Mouse (Mus musculus) layer of hippocampus, adult 8-10 months (tissue): ENCODE results near the gene Cfap61. TPM values are rescaled to one million over a fixed set of nuclear protein-coding genes. Genes with fewer than 3 reads are reported as not detected.

ENCODE experiments used
- DNase-seq, 2 experiments: peaks; one replicate each; pipeline ENCODE4 v3.0.0; 2022; ENCODE audit warnings: low spot score in 2 of 2
- total RNA-seq, 4 experiments: library from RNA; stranded (reverse); gene quantifications; 2 replicates each; pipeline ENCODE4 v1.2.4; 2022

Cfap61 gene
- total RNA-seq, 4 experiments from 2014 or later = 2.3 to 4.4 (median 3.5) TPM

DNA sequence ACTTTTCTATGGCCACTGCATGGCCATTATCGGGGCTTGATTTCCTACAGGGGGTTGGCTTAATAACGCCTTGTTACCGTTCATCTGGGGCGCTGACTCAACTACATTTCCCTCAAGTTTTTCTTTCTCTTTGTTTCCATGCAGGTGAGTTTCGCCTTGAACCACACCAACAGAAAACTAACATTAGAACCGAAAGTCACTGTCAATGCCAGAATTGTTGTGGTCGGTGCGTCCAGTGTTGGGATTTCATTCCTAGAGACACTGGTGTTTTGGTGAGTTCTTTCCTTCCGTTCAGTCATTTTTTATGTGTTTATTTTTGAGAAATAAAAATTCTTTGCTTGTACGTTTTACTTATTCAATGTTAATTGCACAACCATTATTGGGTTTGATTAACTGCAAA is 142.5 kb downstream of the Cfap61 start:
- DNase-seq = no peak

DNA sequence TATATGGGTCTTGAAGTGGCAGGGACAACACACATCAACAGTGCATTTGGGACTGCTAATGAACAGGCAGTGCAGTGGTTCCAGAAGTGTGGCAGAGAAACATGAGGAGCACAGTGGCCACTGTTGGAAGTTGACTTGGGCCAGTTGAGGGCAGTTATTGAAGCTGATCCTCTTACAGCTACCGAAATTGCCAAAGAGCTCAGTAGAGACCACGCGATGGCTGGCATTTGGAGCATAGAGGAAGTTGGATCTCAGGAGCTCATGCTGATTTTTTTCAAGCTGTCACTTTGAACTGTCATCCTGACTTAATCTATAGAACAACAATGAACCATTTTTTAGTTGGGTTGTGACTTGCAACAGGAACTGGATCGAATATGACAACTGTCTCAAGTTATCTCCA is 145.7 kb downstream of the Cfap61 start:
- no peak for DNase-seq

DNA sequence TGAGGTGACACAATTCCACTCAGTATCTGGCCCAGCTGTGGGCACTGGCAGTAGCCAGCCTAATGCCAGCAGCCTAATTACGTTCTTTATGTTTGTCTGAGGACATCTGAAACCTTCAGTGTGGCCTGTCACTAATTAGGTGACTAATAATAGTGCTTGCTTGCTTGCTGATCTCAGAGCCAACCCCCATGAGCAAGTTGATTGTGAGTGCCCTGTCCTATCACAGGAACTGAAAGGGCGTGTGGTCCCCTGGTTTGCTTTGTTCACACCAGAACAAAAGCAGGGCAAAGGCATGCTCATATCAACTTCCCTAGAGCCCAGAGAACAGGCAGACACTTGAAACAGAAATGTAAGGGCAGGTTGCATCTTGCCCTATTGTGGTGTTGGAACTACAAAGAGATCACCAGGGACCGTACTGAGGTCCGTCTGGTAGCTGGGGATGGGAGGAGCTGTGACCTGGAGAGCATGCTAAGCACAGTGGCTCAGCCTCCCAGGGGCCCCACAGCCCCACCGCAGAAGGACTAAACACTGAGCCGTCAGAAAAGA is 148.8 kb downstream of the Cfap61 start:
- no peak for DNase-seq

DNA sequence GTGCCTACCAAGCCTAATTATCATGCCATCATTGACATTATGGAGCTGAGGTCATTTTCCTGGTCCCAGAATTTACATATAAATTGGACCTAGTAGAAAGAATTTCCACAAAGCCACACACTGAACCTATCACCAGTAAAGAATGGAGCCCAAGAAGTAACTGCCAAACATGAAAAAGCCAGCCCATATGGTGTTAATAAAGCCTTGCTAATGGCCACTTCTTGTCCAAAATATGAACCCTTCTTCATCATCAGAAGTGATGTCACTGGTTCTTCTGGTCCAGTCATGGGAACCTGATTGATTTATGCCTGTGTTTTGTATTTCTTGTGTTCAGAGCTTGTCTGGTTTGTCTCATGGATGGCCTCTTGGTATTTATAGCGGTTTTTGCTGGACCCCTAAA is 152.8 kb downstream of the Cfap61 start:
- no peak for DNase-seq

DNA sequence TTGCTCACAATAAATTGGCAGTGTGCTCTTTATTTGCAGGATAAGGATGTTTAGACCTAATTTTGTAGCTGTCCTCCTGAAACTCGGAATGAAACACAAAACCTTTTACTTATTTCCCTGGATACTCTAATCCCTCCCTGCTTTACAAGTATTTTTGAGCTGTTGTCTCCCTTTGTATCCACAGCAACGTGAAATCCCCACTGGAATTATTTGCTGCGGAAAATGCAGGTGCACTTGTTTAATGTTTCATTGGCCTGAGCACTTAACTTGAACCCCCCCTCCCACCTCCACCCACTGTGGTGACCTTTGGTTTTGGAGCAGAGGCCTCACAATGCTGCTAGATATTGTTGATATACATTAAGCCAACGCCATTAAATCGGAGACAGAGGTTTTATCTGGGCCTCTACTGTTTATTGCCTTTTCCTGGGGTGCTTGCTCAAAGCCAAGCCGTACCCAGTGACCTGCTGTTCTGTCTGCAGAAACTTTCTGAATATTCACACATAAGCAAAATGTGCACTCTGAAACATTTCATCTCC is 154.6 kb downstream of the Cfap61 start:
- no peak for DNase-seq

DNA sequence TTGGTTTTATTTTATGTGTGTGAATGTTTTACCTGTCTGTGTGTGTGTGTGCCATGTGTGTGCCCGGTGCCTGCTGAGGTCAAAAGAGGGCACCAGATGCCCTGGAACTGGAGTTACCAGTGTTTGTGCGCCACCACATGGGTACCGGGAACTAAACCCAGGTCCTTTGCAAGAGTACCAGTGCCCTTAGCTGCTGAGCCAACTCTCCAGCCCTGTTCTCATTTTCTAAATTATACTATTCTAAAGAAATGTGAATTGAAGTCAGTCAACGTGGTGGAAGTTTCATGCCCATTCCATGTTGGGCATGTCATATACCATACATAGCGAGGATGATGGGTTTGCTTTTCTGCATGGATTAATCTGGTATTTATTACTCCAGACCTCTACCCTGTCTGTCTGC is 162.9 kb downstream of the Cfap61 start:
- no peak for DNase-seq

DNA sequence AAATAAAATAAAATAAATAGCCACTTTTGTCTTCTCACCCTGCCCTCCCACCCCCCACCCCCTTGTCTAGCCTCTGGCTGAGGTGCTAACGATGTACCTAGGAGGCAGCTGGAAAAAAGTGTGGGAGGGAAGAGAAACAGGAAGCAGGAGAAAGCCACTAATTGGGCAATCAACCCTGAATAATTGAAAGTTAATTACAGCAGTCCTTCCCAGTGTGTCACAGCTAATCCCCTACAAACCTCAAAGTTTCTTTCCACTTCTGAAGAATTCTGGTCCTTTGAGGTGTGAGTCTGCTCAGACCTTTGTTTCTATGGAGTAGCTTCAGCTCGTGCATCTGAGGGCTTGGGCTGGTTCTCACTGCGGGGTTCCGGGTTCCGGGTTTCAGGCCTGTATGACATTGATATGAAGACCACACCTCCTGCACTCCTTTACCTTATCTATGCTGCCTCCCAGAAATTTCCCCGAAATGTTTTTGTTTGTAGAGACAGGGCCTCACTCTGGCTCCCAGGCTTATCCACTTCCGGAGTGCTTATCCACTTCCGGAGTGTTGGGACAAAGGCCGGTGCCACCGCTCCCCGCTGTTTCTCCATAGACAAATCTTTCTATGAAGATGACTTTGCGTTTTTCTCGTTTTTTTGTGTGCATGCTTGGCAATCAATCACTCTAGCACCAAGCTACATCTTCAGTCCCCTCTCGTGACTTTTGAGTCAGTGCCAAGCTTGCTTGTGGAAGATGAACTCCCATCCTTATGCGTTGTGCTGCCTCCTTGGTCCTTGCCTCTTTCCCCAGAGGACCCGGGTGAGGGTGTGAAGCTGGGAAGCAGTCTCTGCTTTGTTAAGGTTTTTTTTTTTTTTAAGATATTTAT is 164.5 kb downstream of the Cfap61 start:
- DNase-seq = no peak

DNA sequence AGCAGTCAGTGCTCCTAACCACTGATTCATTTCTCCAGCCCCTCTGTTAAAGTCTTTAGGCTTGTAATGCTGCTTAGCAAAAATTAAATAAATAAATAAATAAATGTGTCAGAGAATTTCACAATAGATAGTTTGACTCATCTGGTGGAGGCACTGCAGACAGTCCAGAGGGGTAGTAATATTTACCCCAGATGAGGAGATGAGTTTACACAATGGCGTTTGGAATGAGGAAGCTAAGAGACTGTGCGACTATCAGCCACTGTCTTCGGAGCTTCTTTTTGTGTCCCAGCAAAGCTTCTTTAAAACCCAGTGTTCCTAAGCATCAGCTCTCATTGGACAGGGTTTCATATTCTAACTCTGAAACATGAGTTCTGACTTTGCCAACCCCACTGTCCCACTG is 165.3 kb downstream of the Cfap61 start:
- no peak for DNase-seq

DNA sequence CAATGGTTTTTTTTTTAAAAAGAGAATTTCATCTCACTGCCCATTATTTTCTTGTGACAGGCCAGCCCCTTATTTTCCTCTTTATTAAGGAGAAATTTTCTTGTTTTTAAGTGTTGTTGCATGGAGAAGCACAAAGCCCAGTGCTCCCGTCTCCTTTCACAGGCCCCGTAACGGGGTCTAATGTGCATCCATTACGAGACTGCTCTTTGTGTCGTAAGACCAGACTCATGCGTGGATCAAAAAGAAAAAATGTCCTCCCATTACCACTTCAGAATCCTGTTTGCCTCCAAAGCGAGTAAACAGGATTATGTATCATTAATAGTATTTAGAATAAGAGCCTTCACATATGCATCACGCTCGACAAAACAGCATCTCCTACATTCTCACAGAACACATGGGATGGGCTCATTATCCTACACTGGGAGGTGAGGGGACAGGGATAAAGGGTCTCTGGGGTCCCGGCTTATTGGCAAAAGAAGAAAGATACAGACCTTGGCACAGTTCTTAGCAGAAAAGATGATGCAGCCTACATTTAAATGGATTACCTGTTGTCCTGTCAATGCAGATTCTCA is 166.0 kb downstream of the Cfap61 start:
- DNase-seq = no peak

DNA sequence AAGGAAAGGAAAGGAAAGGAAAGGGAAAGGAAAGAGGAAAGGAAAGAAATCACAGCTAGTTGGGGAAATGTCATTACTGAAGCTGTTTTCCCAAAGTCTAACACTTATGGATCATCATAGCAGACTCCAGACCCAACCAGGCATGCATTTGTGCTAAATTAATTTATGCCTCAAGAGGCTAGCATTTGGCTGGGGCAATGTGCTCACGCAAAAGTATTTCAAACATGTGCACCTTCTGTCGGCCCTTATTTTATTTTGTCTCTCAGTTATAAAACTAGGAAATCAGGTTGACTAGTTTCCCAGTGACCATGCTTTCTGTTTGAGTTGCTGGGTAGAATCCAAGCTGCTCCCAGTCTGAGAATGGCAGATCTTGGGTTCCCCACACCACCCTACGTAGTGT is 168.0 kb downstream of the Cfap61 start:
- no peak for DNase-seq

DNA sequence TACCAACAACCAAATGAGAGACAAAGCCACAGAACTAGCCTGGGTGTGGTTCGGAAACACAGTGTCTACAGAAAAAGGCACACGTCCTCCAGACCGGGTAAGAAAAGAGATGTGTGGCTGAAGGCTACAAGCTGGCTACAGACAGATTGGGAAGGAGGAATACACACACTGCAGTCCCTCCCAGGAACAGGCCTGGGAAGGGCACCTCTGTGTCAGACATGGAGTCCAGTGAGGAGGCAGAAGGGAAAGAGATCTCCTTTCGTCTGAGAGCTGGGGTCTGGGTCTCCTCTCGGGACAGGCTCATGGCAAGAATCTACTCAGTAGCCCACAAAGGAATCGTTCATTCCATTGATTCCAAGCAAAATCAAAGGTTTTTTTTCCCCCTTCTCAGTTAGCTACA is 170.8 kb downstream of the Cfap61 start:
- no peak for DNase-seq

DNA sequence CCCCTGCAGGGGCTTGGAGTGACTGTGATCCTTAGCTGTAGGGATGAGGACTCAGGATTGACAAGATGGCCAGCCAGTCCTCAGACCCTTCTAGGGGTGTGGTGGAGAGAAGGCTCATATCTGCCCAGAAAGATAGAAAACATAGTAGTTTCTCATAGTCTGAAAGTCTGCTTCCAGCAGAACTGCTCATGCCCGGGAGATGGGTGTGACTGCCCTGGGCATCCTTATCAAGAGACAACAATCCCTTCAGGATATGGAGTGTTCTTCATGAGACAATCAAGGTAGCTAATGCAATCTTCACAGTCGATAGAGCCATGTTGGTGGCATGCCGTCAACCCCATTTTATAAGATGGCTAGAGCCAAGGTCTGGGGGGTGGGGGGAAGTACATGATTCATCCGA is 173.4 kb downstream of the Cfap61 start:
- DNase-seq = no peak

DNA sequence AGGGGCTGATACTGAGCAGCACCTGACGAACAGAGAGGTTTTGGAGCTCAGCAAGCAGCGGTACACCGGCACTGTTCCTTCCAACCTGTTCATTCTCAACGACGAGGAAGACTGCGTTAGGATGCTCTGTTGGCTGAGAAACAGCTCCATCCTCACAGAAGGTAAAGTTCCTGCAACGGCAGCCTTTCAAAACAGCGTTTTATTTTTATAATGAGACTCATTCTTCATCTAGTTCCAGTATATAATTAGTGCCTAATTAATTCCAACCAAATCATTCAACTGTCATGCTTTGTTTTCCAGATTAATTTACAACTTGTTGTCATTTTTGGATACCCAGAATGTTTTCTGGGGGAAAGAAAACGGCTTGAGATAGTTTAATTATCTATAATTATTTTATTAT is 175.3 kb downstream of the Cfap61 start:
- no peak for DNase-seq

DNA sequence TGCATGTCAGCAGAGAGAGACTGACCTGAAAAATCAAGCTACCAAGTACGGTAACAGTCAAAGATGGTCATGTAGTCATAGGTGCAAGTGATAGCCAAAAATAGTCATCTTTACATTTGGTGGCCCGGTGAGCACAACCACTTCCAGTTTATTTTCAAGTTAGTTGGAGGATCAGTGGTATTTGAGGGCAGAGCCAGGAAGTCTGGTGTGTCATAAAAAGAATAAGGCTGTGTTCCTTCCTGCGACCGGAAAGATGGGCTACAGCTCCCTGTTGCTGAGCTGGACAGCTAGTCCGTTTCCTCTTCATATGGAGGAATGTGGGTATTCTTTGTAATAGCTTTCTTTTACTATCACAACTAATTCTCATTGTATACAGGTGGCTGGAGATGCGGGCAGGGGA is 181.7 kb downstream of the Cfap61 start:
- no peak for DNase-seq

DNA sequence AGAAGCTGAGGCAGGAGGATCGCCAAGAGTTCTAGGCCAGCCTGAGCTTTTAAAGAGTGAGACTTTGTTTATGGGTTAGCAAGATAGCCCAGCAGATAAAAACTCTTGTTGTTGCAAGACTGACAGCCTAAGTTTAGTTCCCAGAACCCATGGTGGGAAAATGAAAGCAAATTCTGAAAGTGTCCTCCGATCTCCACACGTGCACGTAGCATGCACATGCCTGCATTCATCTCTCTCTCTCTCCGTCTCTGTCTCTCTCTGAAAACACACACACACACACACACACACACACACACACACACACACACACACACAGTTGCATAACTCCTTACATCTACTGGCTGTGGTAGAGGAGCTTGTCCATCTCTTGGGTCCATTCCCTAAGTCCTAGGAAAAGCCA is 182.1 kb downstream of the Cfap61 start:
- DNase-seq = no peak

DNA sequence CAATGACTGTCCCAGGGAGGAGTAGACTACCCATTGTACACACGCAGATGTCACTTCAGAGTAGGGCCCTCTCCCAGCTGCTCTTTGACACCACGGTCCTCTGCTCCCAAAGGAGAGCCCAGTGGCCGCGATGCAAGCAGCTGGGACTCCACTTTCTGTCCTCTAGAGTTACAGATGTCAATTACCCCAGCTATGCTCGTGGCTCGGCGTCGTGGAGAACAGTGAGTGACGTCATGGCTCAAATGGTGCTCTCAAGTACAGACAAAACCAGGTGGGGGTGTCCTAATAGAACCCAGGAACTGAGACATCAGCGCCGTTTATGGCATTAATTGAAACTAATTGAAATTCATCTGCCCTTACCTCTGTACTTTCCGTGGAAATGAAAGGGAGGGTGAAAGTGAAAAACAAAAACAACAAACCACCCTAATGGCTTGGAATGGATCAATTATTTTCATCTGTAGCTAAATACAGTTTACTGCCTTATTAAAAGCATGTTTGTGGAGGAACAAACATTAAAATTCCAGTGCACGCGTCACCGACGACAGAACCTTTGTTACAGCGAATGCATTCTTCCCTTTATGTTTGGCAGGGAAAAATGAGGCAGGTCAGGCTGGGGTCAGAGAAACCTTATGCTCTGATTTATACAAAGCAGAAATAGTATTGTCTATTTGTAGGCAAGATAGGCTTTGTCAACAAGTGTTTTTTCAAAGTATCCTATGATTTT is 182.8 kb downstream of the Cfap61 start:
- no peak for DNase-seq

DNA sequence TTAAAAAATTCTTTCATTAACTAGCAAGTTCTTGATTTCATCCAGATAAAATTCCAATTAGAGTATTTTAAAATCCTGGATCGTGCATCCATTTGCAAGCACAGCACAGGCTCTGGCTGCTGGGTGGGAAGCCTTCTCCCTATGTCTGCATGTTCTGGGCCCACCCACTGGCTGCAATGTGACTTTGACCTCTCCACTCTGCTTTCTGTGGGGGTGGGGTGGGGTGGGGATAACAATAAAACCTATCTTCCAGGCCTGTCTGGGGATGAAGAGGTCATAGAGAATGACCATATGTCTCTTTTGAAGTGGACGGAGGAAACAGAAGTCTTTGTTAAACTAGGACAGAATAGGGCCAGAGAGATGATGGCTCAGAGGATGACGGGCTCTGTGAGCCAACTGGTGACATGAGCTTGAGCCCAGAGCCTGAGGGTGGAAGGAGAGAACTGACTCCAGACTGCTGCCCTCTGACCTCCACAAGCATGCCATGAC is 183.4 kb downstream of the Cfap61 start:
- DNase-seq = no peak

DNA sequence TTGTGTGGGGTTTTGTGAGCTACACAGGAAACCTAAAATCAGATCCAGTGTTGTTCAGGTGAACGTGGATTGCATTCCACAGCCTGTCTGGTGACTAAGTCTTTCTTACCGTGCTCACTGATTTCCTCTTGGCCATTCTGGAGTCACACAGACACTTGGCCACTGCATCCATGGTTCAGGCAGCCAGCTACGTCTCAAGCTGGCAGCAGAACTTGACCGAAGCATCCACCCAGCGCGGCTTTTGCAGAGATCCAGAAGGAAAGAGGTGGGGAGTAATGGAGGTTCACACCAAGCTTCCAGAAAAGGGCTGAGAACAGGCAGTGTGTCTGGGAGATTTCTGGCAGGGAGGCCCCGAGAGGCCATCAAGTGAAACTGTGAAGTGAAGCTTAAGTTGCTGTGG is 187.0 kb downstream of the Cfap61 start:
- no peak for DNase-seq

DNA sequence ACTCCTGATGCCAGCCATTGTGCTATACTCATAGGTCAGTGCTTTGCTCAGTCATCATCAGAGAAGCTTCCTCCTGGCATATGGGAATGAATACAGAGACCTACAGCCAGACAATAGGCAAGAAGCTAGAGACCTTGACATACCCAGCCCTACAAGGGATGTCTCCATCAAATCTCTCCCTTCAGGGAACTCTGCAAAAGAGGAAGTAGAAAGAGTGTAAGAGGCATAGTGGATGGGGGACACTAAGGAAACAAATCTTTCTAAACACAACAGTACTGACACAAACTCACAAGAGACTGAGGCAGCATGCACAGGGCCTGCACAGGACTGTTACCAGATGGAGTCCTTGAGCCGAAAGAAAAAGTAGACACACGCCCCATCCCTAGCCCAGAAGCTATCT is 190.5 kb downstream of the Cfap61 start:
- DNase-seq = no peak

DNA sequence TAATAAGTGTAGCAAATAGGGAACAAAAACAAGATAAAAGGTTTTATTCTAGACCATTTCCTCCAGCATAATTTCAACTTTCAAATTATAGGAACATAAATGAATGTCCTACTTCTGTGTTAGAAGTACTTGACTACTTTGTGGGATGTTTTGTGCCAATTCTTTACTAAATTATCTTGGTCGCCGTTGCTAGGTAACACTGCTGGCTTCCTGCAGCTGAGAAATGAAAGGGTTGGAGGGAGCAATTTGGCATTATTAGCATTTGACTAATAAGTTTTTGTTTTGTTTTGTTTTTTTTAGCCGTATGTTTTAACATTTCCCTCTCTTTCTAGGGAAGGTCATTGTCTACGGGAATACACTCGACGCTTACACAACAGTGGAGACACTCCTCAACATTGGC is 194.0 kb downstream of the Cfap61 start:
- DNase-seq = no peak

DNA sequence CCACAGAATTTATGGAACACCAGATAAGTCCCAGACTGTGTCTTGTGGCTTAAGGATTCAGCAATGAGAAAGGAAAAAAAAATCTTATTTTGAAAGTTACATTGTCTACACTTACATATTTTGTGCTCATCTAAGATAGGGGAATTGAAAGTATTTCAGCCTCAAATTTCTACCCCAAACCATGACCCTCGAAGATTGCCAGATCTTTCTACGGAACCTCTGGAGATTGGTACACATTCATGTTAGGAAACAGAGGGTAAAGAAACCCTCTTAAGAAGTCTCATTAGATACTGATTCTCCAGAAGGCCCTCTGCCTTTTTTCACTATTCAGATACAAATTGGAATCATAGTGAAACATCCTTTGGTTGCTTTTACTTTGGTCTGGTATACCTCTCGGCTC is 195.9 kb downstream of the Cfap61 start:
- DNase-seq = no peak

DNA sequence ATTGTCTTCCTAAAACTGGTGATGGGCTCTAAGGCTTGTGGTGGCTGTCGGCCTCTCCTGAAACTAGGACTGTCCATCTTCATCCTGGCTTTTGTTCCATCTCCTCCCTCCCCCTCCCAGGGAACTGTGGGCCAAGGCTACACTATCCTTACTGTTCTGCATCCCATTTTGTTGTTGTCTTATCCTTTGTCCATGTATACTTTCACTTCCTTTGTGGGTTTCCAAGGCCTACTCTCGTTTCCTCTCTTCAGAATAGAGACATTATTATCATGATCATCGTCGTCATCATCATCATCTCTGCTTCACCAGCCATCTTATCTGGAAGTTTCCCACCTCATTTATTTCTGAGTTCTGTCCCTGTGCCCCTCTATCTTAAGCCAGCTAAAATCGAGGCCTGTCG is 199.7 kb downstream of the Cfap61 start:
- DNase-seq = no peak
